Mouse (Mus musculus): ENCODE results near the gene Proca1.

Gene Proca1

DNA sequence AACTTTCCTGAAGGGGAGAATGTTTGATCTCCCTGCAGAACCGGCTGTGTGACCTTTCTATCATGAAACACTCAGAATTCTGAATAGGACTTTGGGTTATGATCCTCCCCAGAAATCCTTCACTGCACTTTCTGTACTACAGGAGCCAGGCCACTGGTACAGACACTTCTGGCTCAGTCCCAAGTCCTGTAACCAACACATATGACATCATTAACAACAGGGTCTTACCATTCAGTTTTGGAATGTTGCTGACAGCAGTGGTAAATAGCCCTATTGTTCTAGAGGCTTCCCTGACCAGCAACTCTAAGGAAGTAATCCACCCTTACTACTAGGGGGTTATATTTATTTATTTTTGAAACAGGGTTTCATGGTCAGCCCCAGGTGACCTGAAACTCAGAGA lies at the start of gene Proca1:
Gene Proca1, plus strand, starts transcription at position 280 of the 400 bp plus-strand sequence.
- no peak for DNase-seq (ENCODE audit: low spot score in 2 of 2)

DNA sequence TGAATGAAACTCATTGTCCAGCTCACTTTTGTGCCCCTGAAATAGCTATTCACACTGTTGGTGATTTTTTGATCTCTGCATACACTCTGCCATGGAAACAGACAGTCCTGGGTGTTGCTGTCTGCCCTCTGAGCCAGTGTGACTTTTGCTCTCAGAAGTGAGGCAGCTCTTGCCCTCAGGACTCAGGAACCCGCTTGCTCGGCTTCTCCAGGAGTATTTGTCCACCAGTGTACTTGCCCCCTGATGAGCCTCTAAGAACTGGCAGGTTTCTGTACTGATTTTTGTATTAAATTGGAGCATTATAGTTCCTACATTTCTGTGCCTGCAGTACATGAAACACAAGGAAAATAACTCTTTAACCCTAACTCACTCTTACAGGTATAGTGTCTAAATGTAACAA lies 49.7 kb upstream of the Proca1 start:
- DNase-seq (ENCODE audit: low spot score in 2 of 2): no peak

DNA sequence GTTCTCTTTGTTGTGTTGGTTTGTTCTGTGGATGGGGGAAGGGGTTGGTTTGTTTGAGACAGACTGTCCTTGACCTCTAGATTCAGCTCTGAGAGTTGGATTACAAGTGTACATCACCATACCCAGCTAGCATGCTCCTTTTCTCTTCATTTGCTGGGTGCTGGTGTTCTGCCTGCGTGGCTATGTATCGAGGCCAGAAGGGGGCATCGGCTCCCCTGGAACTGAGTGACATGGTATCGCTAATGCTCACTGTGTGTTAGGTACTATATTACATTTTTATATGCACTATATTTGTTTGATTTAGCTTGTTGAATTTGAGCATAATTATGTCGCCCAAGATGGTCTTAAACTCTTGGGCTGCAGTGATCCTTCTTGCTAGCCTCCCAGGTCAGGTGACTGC lies 47.0 kb upstream of the Proca1 start:
- DNase-seq (ENCODE audit: low spot score in 2 of 2): no peak

DNA sequence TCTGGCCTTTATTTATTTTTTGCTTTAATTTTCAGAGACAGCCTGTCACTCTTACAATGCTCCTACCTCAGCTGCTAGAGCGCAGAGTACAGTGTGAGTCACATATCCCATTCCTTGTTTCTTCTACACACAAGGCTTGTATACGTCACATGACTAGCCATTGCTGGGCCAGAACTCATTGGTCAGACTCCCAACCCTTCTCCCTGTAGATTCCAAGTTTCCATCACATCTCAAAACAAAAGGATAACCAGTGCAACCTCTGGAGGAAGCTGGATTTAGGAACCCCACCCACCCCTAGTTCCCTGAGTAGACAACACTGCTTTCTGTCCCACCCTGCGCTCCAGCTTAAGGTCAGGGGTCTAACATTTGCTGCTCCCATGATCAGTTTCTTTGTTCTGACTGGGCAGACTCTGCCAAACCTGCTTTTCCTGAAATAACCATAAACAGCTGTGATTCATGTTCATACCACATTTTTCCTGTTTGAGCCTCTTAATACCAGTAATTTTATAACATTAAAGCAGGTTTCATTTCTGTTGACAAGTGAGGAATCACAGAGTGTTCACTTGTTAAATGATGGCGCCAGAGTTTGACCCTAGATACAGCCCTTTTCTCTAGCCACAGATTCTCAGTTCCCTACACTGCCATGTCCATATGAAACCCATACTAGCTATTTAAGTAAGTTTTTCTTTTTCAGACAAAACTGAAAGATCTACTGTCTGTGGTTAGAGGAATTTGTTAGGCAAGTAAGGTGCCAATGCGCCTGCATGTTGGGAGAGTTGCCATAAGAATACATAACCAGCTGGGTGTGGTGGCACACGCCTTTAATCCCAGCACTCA lies 46.3 kb upstream of the Proca1 start:
- no peak for DNase-seq (ENCODE audit: low spot score in 2 of 2)

DNA sequence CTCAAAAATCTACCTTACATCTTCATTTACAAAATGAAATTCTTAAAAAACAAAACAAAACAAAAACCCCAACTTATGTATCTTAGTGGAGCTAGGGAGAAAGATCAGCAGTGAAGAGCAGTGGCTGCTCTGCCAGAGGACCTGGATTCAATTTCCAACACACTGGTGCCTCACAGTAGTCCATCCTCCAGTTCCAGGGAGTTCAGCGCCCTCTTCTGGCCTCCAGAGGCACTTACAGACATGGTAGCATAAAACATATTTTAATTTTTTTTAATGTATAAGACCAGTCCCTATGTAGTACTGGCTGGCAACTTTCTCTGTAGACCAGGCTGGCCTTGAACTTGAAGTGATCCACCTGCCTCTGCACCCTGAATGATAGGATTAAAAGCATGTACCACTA lies 42.0 kb upstream of the Proca1 start:
- no peak for DNase-seq (ENCODE audit: low spot score in 2 of 2)

DNA sequence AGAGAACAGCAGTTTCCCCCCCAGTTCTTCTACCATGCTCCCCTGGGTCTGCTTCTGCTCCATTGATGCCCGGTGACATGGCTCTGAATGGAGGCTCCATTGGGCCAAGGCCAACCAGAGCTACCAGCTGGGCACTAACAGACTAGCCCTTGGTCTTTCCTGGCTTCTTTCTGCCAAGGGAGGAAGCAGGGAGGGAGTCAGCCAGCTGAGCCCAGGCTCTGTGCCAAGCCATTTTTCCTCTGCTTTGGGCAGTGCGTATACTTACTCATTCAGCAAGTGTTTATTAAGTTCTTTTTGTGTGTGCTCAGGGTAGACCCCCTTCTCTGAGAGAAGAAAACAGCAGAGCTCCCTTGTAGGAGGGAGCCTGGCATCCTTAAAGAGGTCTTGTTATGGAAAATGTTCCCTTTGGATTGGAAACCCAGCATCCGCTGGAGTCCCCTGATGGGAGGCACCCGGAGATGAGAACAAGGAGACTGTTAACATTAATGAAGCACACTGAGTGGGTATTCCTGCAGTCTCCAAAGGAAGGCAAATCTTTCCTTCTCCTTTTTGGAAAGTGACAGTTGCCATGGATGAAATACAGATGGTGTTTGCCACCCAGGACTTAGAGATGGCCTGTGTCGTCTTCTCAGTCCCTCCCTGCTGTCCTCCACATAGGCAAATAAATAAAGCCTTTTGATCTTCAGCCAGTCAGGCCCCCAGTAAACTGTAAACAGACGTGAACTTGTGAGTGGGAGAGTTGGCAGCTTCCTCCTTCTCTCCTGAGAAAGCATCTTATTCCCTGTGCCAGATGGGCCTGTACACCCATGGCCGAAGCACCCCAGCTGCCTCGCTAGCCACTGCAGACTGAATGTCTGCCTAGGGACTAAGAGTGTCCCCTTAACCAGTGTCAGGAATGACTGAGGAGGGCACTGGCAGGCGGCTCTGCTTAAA lies 40.6 kb upstream of the Proca1 start:
- peak; percentile 67 to 86 for DNase-seq (ENCODE audit: low spot score in 2 of 2)

- DNase-seq (ENCODE audit: low spot score in 2 of 2): no peak
These were observed 39.4 kb upstream of the Proca1 start for GRCm38 (mm10) chr11:78153778-78154177.

DNA sequence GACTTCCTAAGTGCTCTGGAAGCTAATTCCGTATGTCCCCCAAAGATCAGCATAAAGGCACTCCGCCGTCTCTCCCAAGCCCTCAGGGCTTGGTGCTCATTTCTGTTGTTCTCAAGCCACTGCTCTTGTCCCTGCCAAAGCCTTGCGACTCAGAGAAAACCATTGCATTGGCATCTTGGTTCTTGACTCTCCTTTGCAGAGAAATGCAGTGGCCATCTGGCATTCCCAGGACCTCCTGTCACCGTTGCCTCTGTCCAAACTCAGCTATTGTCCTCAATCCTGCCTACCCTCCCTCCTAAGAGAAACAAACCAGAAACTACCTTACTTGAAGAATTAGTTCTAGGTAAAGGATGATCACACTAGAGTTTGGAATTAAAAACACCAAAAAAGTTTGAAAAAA lies 37.5 kb upstream of the Proca1 start:
- DNase-seq (ENCODE audit: low spot score in 2 of 2): no peak

- DNase-seq (ENCODE audit: low spot score in 2 of 2): no peak
These were observed 37.0 kb upstream of the Proca1 start for GRCm38 (mm10) chr11:78156156-78156699.

DNA sequence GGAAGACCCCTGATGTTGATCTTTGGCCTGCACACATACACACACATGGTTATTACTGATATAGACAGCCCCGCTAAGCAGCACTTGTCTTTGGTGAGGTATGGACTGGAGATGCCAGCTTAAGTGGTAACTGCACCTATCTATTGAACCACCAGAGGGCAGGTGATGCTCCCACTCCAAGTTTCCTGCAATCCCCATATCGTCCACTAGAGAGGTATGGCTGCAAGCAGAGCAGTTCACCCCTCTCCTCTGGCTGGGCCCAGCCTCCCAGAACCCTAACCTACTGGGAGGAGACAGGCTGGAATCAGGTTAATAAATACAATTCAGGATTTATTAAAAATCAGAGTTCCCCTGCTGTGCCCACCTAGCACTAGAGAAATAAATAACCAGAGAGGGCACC lies 34.1 kb upstream of the Proca1 start:
- peak; percentile 62 to 90 for DNase-seq (ENCODE audit: low spot score in 2 of 2)

- no peak for DNase-seq (ENCODE audit: low spot score in 2 of 2)
These were observed 33.6 kb upstream of the Proca1 start for GRCm38 (mm10) chr11:78159557-78159956.

- DNase-seq (ENCODE audit: low spot score in 2 of 2): no peak
These were observed 33.0 kb upstream of the Proca1 start for GRCm38 (mm10) chr11:78160171-78160570.

- DNase-seq (ENCODE audit: low spot score in 2 of 2): no peak
These were observed 32.5 kb upstream of the Proca1 start for GRCm38 (mm10) chr11:78160675-78161074.

GRCm38 (mm10) chr11:78161169-78161568 lies 32.0 kb upstream of the Proca1 start:
- no peak for DNase-seq (ENCODE audit: low spot score in 2 of 2)

DNA sequence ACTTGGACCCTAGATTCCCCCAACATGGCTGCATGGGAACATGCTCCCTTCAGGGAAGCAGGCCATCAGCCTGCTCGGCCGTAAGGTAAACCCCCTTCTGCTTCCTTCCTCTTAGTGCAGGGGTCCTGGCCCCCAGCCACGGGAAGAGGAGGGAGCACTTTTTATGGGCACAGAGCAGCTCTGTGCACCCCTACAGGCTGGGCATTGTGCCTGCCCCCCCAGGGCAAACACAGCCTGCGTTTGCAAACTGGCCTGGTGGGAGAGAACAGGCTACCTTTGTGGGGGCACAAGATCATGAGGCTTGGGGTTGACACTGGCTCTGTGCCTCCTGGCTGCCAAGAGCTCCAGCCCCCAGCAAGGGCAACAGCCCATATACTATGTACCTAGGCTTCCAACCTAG lies 31.2 kb upstream of the Proca1 start:
- DNase-seq (ENCODE audit: low spot score in 2 of 2): no peak

- peak in 1 of 2 experiments; percentile 36 for DNase-seq (ENCODE audit: low spot score in 2 of 2)
These were observed 30.7 kb upstream of the Proca1 start for GRCm38 (mm10) chr11:78162504-78162903.

- no peak for DNase-seq (ENCODE audit: low spot score in 2 of 2)
These were observed 30.1 kb upstream of the Proca1 start for GRCm38 (mm10) chr11:78163045-78163444.

- DNase-seq (ENCODE audit: low spot score in 2 of 2): no peak
These were observed 29.2 kb upstream of the Proca1 start for GRCm38 (mm10) chr11:78163681-78164603.

GRCm38 (mm10) chr11:78164604-78164923 lies 28.6 kb upstream of the Proca1 start:
- DNase-seq (ENCODE audit: low spot score in 2 of 2): no peak

- peak in 1 of 2 experiments; percentile 47 for DNase-seq (ENCODE audit: low spot score in 2 of 2)
These were observed 28.1 kb upstream of the Proca1 start, which contains the start of gene Traf4 for GRCm38 (mm10) chr11:78164924-78165760. Gene Traf4 (minus strand): TSS chr11:78165589.

DNA sequence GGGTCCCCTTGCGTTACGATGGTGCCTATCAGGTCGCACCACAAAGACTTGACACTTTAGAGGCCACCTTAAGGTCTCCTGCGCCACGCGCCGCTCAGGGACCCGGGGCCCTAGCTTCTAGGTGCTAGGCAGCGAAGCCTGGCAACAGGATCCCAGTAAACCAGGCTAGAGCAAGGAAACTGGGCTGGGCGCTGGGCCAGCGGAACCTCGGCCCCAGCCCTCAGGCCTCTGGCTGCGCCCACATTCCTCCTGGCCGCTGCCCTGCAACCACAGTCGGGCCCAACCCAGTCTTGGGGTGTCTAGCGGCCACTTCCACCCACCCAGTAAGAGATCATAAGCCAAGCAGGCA lies 27.5 kb upstream of the Proca1 start:
- DNase-seq (ENCODE audit: low spot score in 2 of 2): no peak

All from left cerebral cortex, adult 9 months (tissue).